In the genomic region with DNA sequence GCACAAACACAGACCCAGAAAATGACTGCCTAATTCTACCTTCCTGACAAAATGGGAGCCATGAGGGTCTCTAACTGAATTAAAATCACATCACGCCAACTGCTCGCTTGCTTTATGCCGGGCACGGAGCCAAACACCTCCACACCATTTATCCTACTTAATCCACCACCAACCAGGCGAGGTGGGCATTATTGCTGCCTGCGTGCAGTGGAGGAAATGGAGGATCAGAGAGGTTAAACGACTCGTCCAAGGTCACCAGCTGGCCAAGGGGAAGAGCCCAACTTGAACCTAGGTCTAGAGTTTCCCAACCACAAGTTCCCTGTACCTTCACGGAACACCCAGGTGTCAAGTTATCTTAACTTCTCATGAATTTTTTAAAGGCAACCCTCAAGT, we compare ENCODE assay signal across 9 mouse cellular contexts. TPM values are rescaled to one million over a fixed set of nuclear protein-coding genes. Genes with fewer than 3 reads are reported as not detected.
DNase-seq lines count a peak whose midpoint lies in the region; ATAC-seq lines count a peak whose summit lies in the region.
"Had no signal": no experiment of that assay in that cellular context is flagged by ENCODE, and none has a peak within 500 bp of the region (broad histone marks: within the 10 kb centered on the region; RNA-seq: fewer than 3 reads in every experiment).

No protein-coding gene starts in this region.

- ATAC-seq in heart, embryonic 16.5 days (replicated peaks; ENCODE audit: extremely low read depth, insufficient read depth, low FRiP score), result no peak
- no peak for ATAC-seq in limb, embryonic 11.5 days (ENCODE audit: insufficient number of reproducible peaks, low FRiP score, low TSS enrichment, low read depth)
- no peak for ATAC-seq in neural tube, embryonic 15.5 days (ENCODE audit: low FRiP score)

- H3K4me3 ChIP-seq in heart, embryonic 16.5 days (ENCODE audit: low read length), result peak overlapping the region; percentile 86
- H3K4me3 ChIP-seq in limb, embryonic 11.5 days (ENCODE audit: low read depth, low read length), result peak overlapping the region; percentile 77
- peak overlapping the region; percentile 62 for H3K4me3 ChIP-seq in neural tube, embryonic 15.5 days (replicated peaks)

- no peaks in the 10 kb centered on the region for H3K9me3 ChIP-seq in heart, embryonic 16.5 days (replicated peaks; ENCODE audit: control insufficient read depth, low read length)
- H3K9me3 ChIP-seq in limb, embryonic 11.5 days (ENCODE audit: control insufficient read depth, low read length), result no peaks in the 10 kb centered on the region
- H3K9me3 ChIP-seq in neural tube, embryonic 15.5 days (replicated peaks), result no peaks in the 10 kb centered on the region

- peak; percentile 57 for DNase-seq in layer of hippocampus, adult 11-12 months (ENCODE audit: low spot score)
- DNase-seq in layer of hippocampus, adult 9-10 months (ENCODE audit: low spot score), result no peak
- peak; percentile 30 to 44 for DNase-seq in cerebellum, postnatal 36 days
- peak; percentile 55 for DNase-seq in limb, embryonic 11.5 days (ENCODE audit: low spot score)
- DNase-seq in urinary bladder, postnatal 10 days (ENCODE audit: low spot score), result no peak
- no peak for DNase-seq in adrenal gland, adult 18-20 months (ENCODE audit: low spot score in 2 of 2)

- H3K36me3 ChIP-seq in heart, embryonic 16.5 days (ENCODE audit: control insufficient read depth, insufficient read depth), result no peaks in the 10 kb centered on the region
- no peaks in the 10 kb centered on the region for H3K36me3 ChIP-seq in limb, embryonic 11.5 days (ENCODE audit: control insufficient read depth, insufficient read depth, low read length)
- no peaks in the 10 kb centered on the region for H3K36me3 ChIP-seq in neural tube, embryonic 15.5 days

- H3K4me1 ChIP-seq in heart, embryonic 16.5 days (ENCODE audit: control insufficient read depth, insufficient read depth, low read length), result peaks cover 22% of the 10 kb centered on the region
- H3K4me1 ChIP-seq in limb, embryonic 11.5 days (ENCODE audit: control insufficient read depth, insufficient read depth, low read length), result peaks cover 15% of the 10 kb centered on the region
- H3K4me1 ChIP-seq in neural tube, embryonic 15.5 days, result peaks cover 38% of the 10 kb centered on the region

- H3K27ac ChIP-seq in heart, embryonic 16.5 days (ENCODE audit: low read length), result no peak overlapping the region; the same call in 1 of the 2 replicates
- no peak overlapping the region for H3K27ac ChIP-seq in limb, embryonic 11.5 days (replicated peaks; ENCODE audit: low read depth, low read length)
- H3K27ac ChIP-seq in neural tube, embryonic 15.5 days (replicated peaks), result no peak overlapping the region
- H3K27ac ChIP-seq: macrophage had no signal

- 9% methylated on average over 9 of the region's 9 CpGs for WGBS in heart, embryonic 16.5 days
- 5% methylated on average over 9 of the region's 9 CpGs for WGBS in limb, embryonic 11.5 days
- WGBS in neural tube, embryonic 15.5 days, result 0% methylated on average over 9 of the region's 9 CpGs

- H3K9ac ChIP-seq in heart, embryonic 16.5 days (ENCODE audit: low read length), result peak overlapping the region; percentile 87
- 0 out of 2 replicates have a peak overlapping the region, but pooled peaks have one; percentile 59 for H3K9ac ChIP-seq in limb, embryonic 11.5 days (ENCODE audit: low read length)
- peak overlapping the region; percentile 60 for H3K9ac ChIP-seq in neural tube, embryonic 15.5 days (replicated peaks)

- peak overlapping the region; percentile 97 for H3K4me2 ChIP-seq in heart, embryonic 16.5 days (ENCODE audit: low read depth, low read length)
- peak overlapping the region; percentile 92 for H3K4me2 ChIP-seq in limb, embryonic 11.5 days (ENCODE audit: low read depth, severe bottlenecking)
- peak overlapping the region; percentile 90 for H3K4me2 ChIP-seq in neural tube, embryonic 15.5 days

- H3K27me3 ChIP-seq in heart, embryonic 16.5 days (ENCODE audit: control insufficient read depth, insufficient read depth, low read length), result peaks cover 3% of the 10 kb centered on the region; the same call in 1 of the 2 replicates
- H3K27me3 ChIP-seq in limb, embryonic 11.5 days (ENCODE audit: control insufficient read depth, insufficient read depth, low read length), result peaks cover 18% of the 10 kb centered on the region
- peaks cover 14% of the 10 kb centered on the region for H3K27me3 ChIP-seq in neural tube, embryonic 15.5 days (replicated peaks)

RNA-seq across cellular contexts. Expression of a gene that starts 2.3 kb away (rescaled TPM):
- 1.8 and 2.3 TPM in 2 replicates for polyA plus RNA-seq in heart, embryonic 16.5 days (2015; fragmentation: Nextera tagmentation; extraction: Ambion mirVana)
- 0.73 and 1.2 TPM in 2 replicates for polyA plus RNA-seq in limb, embryonic 11.5 days (2014; fragmentation: Nextera tagmentation; extraction: Ambion mirVana)
- polyA plus RNA-seq in neural tube, embryonic 15.5 days (2015; fragmentation: Nextera tagmentation; extraction: Ambion mirVana), result 3.9 and 5.0 TPM in 2 replicates
- total RNA-seq in adrenal gland, adult 18-20 months (2021), result 10 to 100 TPM; 12.2 to 24.8 TPM

Comparison
In these comparisons a context has a peak if more than half of its experiments do, and no peak if none do; other contexts are left out.
1. DNase-seq: peak in layer of hippocampus, adult 11-12 months (single experiment), cerebellum, postnatal 36 days (2 of 2) and limb, embryonic 11.5 days (single experiment); none in layer of hippocampus, adult 9-10 months (single experiment), urinary bladder, postnatal 10 days (single experiment) and adrenal gland, adult 18-20 months (0 of 2).
2. Peak in every context shown above with its lines, with median percentiles within 50 percentile points of each other: H3K4me2 ChIP-seq, H3K4me3 ChIP-seq and H3K9ac ChIP-seq.